Mouse (Mus musculus) cerebellum, adult 2 months (tissue): ENCODE measurements around the gene Cmah. TPM values are rescaled to one million over a fixed set of nuclear protein-coding genes. Genes with fewer than 3 reads are reported as not detected.

Source experiments
- DNase-seq, 2 experiments: peaks; one replicate each; pipeline ENCODE4 v3.0.0; 2021
- H3K27ac ChIP-seq: fragments of 200-500 bp; 2 replicates; pipeline ENCODE4 v1.5.1; 2012; ENCODE audit warnings: low read length, control low read depth, inconsistent platforms; ENCODE audit not compliant: insufficient read depth
- H3K27me3 ChIP-seq: fragments of 200-500 bp; 2 replicates; pipeline ENCODE4 v1.6.1; 2012; ENCODE audit warnings: inconsistent platforms, mild to moderate bottlenecking, low read length, moderate library complexity; ENCODE audit not compliant: control insufficient read depth, insufficient read depth
- H3K4me1 ChIP-seq: fragments of 200-500 bp; 2 replicates; pipeline ENCODE4 v1.6.1; 2011; ENCODE audit warnings: low read length; ENCODE audit not compliant: control insufficient read depth, insufficient read depth
- H3K4me3 ChIP-seq: fragments of 200-500 bp; replicated peaks from 2 replicates; pipeline ENCODE3; 2011; ENCODE audit warnings: mild to moderate bottlenecking, low read depth, low read length, control low read depth; ENCODE audit not compliant: insufficient read depth
- CTCF ChIP-seq: fragments of 200-500 bp; IDR thresholded peaks from 2 replicates; pipeline ENCODE4 v1.5.1; 2011; ENCODE audit warnings: low read depth, mild to moderate bottlenecking, control low read depth, low read length, moderate library complexity, borderline replicate concordance; ENCODE audit not compliant: insufficient read depth
- POLR2A ChIP-seq: fragments of 200-500 bp; IDR thresholded peaks from 2 replicates; pipeline ENCODE4 v1.6.1; 2011; ENCODE audit warnings: low read length, control low read depth, borderline replicate concordance; ENCODE audit not compliant: insufficient read depth
- WGBS: fragments of 180-500 bp; shearing (Covaris S2); methylation state at CpG from one replicate; pipeline ENCODE4 v1.1.7; 2018; 5-methylcytosine and 5-hydroxymethylcytosine counted together
- polyA plus RNA-seq: library from polyadenylated mRNA; depleted of rRNA; stranded (reverse); fragments of >200 nt; gene quantifications from 2 replicates; pipeline ENCODE4 v1.2.3, GENCODE M21; 2012

Cmah gene
- polyA plus RNA-seq, 1 experiment, result 0.05 TPM

DNA sequence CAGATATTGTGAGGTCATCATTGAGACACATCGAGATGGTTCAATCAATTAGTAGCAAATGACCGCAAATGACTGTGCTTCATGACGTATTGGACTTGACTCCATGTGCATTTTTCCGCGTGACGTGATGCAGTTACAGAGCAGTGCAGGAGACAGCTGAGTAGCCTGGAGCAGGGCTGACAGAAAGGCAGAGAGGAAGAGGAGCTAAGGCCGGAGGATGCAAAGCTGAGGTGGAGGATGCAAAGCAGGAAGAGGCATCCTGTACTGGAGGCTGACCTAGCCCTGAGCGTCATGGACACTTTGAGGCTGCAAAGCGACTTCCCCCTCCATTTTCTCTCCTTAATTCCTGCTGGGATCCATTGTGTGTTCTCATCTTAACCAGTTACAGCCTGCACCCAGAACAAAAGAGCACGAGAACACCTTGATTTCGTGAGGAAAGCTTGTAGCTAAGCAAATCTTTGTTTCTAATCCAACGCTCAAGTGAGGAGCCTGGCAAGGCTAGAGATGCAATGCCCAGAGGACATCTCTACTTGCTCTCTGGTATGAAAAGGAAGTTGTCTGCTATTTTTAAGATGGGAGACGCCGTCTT is 184.8 kb downstream of the Cmah start:
- Histone ChIP-seq H3K4me1 (no peaks in the 10 kb centered on the region), H3K27ac (no peak overlapping the region), H3K4me3 (no peak overlapping the region), H3K27me3 (no peaks in the 10 kb centered on the region)
- DNase-seq, result no peak
- TF ChIP-seq POLR2A (no peak), CTCF (no peak)
- whole genome bisulfite sequencing, result 77% methylated on average over 14 of the region's 14 CpGs

GRCm38 (mm10) chr13:24513717-24514116 is 186.5 kb downstream of the Cmah start:
- no peak for DNase-seq
- 91% methylated on average over 3 of the region's 3 CpGs for WGBS
- H3K27ac ChIP-seq, result no peak overlapping the region
- no peak for TF ChIP-seq CTCF
- no peak for TF ChIP-seq POLR2A
- H3K27me3 ChIP-seq, result no peaks in the 10 kb centered on the region
- H3K4me3 ChIP-seq, result no peak overlapping the region
- H3K4me1 ChIP-seq, result no peaks in the 10 kb centered on the region

DNA sequence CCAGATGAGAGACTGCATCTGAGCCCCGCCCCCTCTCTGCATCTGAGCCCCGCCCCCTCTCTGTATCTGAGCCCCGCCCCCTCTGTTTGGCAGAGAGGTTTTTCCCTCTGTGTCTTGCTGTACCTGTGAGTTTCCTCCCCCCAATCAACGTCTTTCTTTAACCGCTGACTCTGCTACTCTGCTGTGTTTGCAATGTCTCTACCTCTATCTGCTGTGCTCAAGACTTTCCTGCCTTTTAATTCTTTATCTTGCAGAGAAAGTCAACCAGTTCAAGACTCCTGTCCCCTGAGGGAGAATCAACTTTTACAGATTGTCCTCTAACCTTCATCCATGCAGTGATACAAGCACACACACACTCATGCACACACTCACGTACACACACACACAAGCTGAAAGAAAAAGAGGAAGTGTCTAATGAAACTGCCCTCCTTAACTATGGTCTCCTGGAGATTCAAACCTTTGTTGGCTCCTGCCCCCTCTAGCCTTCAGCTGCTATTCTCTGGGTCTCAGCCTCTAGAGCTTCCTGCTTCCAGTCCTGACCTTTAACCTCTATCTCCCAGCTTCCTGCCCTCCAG is 188.0 kb downstream of the Cmah start:
- TF ChIP-seq CTCF (no peak), POLR2A (no peak)
- Histone ChIP-seq H3K4me3 (no peak overlapping the region), H3K27me3 (no peaks in the 10 kb centered on the region), H3K4me1 (no peaks in the 10 kb centered on the region), H3K27ac (no peak overlapping the region)
- WGBS, result 57% methylated on average over 6 of the region's 6 CpGs
- DNase-seq, result no peak

DNA sequence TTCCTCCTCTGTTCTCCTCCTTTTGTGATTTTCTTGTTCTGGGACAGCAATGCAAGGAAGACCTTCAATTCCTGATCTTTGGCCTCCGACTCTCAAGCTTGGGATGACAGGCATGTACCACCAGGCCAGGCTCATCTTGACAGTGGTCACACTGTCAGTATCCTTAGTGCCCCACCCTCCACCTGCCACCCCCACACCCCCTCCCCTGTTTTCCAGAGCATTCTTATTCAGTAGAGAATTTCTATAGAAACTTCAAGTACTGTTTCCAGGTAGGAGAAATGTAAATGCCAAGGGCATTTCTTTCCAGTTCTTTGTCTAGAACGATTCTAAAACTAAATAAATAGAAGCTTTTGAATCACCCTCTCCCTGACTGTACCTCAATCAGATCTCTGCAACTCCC is 190.6 kb downstream of the Cmah start:
- 64% methylated on average over 2 of the region's 2 CpGs for WGBS
- no peak for TF ChIP-seq POLR2A
- TF ChIP-seq CTCF, result no peak
- no peaks in the 10 kb centered on the region for H3K27me3 ChIP-seq
- H3K4me1 ChIP-seq, result no peaks in the 10 kb centered on the region
- no peak for DNase-seq
- H3K4me3 ChIP-seq, result no peak overlapping the region
- H3K27ac ChIP-seq, result no peak overlapping the region

GRCm38 (mm10) chr13:24518887-24519286 is 191.7 kb downstream of the Cmah start:
- H3K27ac ChIP-seq, result no peak overlapping the region
- 39% methylated on average over 6 of the region's 6 CpGs for WGBS
- DNase-seq, result peak in 1 of 2 experiments; percentile 30
- no peak overlapping the region for H3K4me3 ChIP-seq
- H3K27me3 ChIP-seq, result no peaks in the 10 kb centered on the region
- TF ChIP-seq POLR2A (no peak), CTCF (peak; percentile 44; the same call in 1 of the 2 replicates)
- no peaks in the 10 kb centered on the region for H3K4me1 ChIP-seq

GRCm38 (mm10) chr13:24519976-24520647 is 192.9 kb downstream of the Cmah start:
- H3K4me1 ChIP-seq, result no peaks in the 10 kb centered on the region
- 88% methylated on average over 14 of the region's 14 CpGs for WGBS
- no peaks in the 10 kb centered on the region for H3K27me3 ChIP-seq
- no peak overlapping the region for H3K27ac ChIP-seq
- TF ChIP-seq POLR2A (no peak), CTCF (no peak)
- no peak for DNase-seq
- H3K4me3 ChIP-seq, result no peak overlapping the region

GRCm38 (mm10) chr13:24520796-24521195 is 193.6 kb downstream of the Cmah start:
- no peak for TF ChIP-seq POLR2A
- TF ChIP-seq CTCF, result no peak
- Histone ChIP-seq H3K4me1 (no peaks in the 10 kb centered on the region), H3K27me3 (no peaks in the 10 kb centered on the region), H3K27ac (no peak overlapping the region), H3K4me3 (no peak overlapping the region)
- DNase-seq, result no peak
- WGBS, result 89% methylated on average over 10 of the region's 10 CpGs
